Mouse (Mus musculus) E14TG2a.4 (cell line): ENCODE results near the gene St5.

Experiments used
- H3K27me3 ChIP-seq: 2 replicates; pipeline ENCODE4 v1.6.1; 2014; ENCODE audit warnings: low read length, control low read depth; ENCODE audit not compliant: insufficient read depth
- H3K36me3 ChIP-seq: 2 replicates; pipeline ENCODE4 v1.6.1; 2014; ENCODE audit warnings: low read length, control low read depth; ENCODE audit not compliant: insufficient read depth
- H3K4me1 ChIP-seq: replicated peaks from 2 replicates; pipeline ENCODE4 v1.6.1; 2014; ENCODE audit warnings: low read depth, low read length, control low read depth
- H3K4me3 ChIP-seq: replicated peaks from 2 replicates; pipeline ENCODE4 v1.5.1; 2014; ENCODE audit warnings: mild to moderate bottlenecking, low read length
- H3K9me3 ChIP-seq: 2 replicates; pipeline ENCODE4 v1.6.1; 2014; ENCODE audit warnings: low read length, control low read depth
- CTCF ChIP-seq: conservative IDR thresholded peaks from 2 replicates; pipeline ENCODE4 v1.5.1; 2014; ENCODE audit warnings: low read length
- NANOG ChIP-seq: IDR thresholded peaks from 2 replicates; pipeline ENCODE4 v1.6.1; 2014; ENCODE audit warnings: borderline replicate concordance, low read length, mixed read lengths
- POU5F1 ChIP-seq: IDR thresholded peaks from 2 replicates; pipeline ENCODE4 v1.6.1; 2014; ENCODE audit warnings: low read length, borderline replicate concordance

St5 gene

DNA sequence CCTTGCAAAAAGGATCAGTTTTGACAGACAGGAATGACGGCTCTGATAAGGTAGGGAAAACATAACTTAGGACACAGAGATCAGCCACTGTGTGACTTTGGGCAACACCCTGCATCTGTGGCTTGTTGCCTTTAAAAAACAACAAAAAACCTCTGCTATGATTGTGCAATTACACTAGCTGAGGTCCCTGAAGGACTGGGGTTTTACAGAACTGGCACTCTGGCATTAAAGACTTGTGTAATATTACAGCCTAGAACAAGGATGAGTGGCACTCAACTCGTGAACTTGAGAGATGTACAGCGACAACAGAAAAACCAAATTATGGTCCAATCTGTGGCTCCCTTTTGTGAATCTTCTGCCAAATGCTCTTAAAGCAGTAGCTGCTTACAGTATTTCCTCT, 178.6 kb downstream of the St5 start:
- no peaks in the 10 kb centered on the region for H3K9me3 ChIP-seq
- H3K36me3 ChIP-seq = peaks cover 99% of the 10 kb centered on the region

GRCm38 (mm10) chr7:109524442-109524744, 179.0 kb downstream of the St5 start:
- peaks cover 46% of the 10 kb centered on the region for H3K4me1 ChIP-seq
- no peaks in the 10 kb centered on the region for H3K27me3 ChIP-seq
- no peaks in the 10 kb centered on the region for H3K9me3 ChIP-seq
- H3K36me3 ChIP-seq = peaks cover 99% of the 10 kb centered on the region
- no peak overlapping the region for H3K4me3 ChIP-seq
- TF ChIP-seq CTCF (no peak), NANOG (no peak), POU5F1 (no peak)

More for the DNA sequence above, 178.6 kb downstream of the St5 start:
- Histone ChIP-seq H3K27me3 (no peaks in the 10 kb centered on the region), H3K4me1 (peaks cover 46% of the 10 kb centered on the region), H3K4me3 (no peak overlapping the region)
- TF ChIP-seq NANOG (no peak), CTCF (no peak), POU5F1 (no peak)

- Histone ChIP-seq H3K4me3 (no peak overlapping the region), H3K36me3 (peaks cover 96% of the 10 kb centered on the region), H3K27me3 (no peaks in the 10 kb centered on the region), H3K9me3 (no peaks in the 10 kb centered on the region), H3K4me1 (peaks cover 46% of the 10 kb centered on the region)
- TF ChIP-seq CTCF (no peak), NANOG (no peak), POU5F1 (no peak)
Observed at GRCm38 (mm10) chr7:109523741-109524441, 179.5 kb downstream of the St5 start.

- TF ChIP-seq NANOG = no peak
- TF ChIP-seq CTCF = no peak
- TF ChIP-seq POU5F1 = no peak
- peaks cover 90% of the 10 kb centered on the region for H3K36me3 ChIP-seq
- H3K27me3 ChIP-seq = no peaks in the 10 kb centered on the region
- no peak overlapping the region for H3K4me3 ChIP-seq
- H3K9me3 ChIP-seq = no peaks in the 10 kb centered on the region
- H3K4me1 ChIP-seq = peaks cover 43% of the 10 kb centered on the region
Observed at GRCm38 (mm10) chr7:109523304-109523703, 180.1 kb downstream of the St5 start.

DNA sequence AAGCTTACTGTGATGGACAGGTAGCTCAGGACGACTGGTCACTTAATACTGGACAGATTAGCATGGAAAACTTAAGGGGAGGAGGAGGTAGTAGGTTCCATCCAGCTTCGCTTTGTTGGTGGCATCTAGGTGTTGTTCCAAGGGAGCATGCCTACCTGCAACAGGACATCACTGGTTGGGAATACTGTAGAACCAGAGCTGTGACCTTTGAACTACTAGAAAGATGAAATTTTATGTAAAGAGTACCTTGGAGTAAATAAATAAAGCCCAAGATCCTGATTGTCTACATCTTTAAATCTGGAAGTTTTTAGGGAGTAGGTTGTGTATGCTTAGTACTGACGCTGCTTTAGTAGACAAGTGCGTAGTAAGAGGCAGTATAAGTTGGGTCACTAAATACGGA, 181.3 kb downstream of the St5 start:
- Histone ChIP-seq H3K9me3 (no peaks in the 10 kb centered on the region), H3K4me3 (peak overlapping the region; percentile 100), H3K4me1 (peaks cover 46% of the 10 kb centered on the region), H3K27me3 (no peaks in the 10 kb centered on the region), H3K36me3 (peaks cover 78% of the 10 kb centered on the region)
- TF ChIP-seq CTCF = no peak

DNA sequence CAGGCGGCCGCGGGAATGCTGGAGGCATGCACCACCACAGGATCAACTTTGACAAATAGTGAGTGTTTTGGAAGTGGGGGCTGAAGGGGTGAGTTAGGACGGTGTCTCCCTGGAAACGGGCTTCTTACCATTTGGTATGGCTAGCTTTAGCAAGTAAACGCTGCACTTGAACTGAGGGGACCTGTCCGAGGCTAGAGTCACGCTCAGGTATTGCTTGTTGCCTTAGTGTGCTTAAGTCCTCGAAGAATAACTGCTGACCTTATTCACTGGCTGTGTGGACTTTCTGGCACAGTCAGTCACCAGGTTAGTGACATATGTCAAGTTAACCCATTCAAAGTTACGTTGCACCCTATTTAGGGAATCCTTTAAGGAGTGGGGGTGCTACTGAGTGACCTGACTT, 183.5 kb downstream of the St5 start:
- H3K9me3 ChIP-seq = no peaks in the 10 kb centered on the region
- H3K36me3 ChIP-seq = peaks cover 56% of the 10 kb centered on the region
- peak overlapping the region; percentile 100 for H3K4me3 ChIP-seq
- no peaks in the 10 kb centered on the region for H3K27me3 ChIP-seq
- TF ChIP-seq CTCF (no peak), NANOG (no peak), POU5F1 (no peak)
- H3K4me1 ChIP-seq = peaks cover 41% of the 10 kb centered on the region

DNA sequence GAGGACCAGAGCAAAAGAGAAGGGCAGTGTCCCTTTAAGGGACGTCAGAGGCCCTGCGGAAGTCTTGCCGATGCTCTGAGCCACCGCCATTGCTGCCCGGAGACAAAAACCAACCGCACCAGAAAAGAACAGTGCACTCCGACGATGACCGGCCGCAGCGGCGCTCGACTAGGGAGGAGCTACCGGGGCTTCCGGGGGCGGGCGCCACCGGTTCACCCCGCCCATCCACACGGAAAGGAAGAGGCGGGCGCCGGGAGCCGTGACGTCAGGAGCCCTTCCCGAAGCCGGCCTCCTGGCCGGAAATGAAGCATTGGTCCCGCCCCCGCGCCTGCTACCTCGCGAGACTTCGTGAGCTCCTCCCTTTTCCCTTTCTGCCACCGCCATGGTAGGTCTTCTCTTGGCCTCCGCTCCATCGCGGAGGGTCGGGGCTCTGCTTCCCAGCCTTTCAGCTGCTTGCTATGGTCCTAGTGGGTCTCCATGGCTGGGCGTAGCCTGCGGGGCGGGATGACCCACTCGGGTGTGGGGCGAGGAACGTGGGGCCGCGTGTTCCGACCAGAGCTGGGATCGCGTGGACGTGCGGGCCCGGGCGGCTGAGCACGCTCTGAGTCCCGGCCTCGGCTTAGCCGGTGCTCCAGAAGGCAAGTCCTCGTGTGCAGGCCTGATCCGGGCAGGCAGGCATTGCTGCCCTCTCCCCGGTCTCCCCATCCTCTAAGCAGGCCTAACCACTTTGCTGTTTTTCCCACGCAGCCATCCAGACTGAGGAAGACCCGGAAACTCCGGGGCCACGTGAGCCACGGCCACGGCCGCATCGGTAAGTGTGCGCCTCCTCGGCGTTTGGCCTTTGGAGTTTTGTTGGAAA, 184.3 kb downstream of the St5 start, which contains the start of gene Rpl27a:
Rpl27a (plus strand) TSS at position 310 of the 859 bp plus-strand sequence.
- Histone ChIP-seq H3K4me1 (peaks cover 35% of the 10 kb centered on the region), H3K9me3 (no peaks in the 10 kb centered on the region), H3K4me3 (peak within 1 kb of the TSS; percentile 100), H3K27me3 (no peaks in the 10 kb centered on the region), H3K36me3 (peaks cover 48% of the 10 kb centered on the region)
- no peak for TF ChIP-seq NANOG
- TF ChIP-seq CTCF = no peak
- TF ChIP-seq POU5F1 = no peak

DNA sequence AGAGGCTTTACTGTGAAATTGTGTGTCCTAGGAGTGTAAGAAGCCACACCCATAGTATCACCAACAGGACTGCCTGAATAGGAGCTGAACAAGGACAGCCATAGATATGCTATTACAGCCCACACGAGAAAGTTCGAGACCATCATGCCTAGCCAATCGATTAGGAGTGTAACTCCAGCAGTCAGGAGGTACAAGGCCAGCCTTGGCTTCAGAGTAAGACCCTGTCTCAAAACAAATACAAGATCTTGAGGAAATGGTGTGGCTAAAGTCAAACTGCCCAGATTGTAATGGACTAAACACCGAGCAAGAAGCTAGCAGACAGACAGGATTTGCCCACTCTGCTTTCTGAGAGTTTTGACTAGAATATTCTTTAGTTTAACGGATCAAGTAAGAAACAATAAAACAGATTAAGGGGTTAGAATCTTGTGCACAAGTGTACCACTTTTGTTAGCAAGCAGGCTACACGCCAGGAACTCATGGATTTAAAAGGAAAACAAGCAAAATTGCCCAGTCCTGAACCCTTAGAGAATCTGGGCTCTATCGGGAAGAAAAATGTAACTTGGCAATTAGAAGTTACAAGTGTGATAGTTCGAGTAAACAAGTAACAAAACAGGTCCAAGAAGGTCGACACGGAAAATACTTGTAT, 185.2 kb downstream of the St5 start:
- TF ChIP-seq POU5F1 = no peak
- TF ChIP-seq CTCF = no peak
- no peak for TF ChIP-seq NANOG

More for the DNA sequence above, 185.2 kb downstream of the St5 start:
- Histone ChIP-seq H3K4me1 (peaks cover 27% of the 10 kb centered on the region), H3K4me3 (peak overlapping the region; percentile 100), H3K36me3 (peaks cover 39% of the 10 kb centered on the region), H3K27me3 (no peaks in the 10 kb centered on the region), H3K9me3 (no peaks in the 10 kb centered on the region)
